Mouse (Mus musculus): Measurements from ENCODE around the gene Sez6.

Sez6 gene

DNA sequence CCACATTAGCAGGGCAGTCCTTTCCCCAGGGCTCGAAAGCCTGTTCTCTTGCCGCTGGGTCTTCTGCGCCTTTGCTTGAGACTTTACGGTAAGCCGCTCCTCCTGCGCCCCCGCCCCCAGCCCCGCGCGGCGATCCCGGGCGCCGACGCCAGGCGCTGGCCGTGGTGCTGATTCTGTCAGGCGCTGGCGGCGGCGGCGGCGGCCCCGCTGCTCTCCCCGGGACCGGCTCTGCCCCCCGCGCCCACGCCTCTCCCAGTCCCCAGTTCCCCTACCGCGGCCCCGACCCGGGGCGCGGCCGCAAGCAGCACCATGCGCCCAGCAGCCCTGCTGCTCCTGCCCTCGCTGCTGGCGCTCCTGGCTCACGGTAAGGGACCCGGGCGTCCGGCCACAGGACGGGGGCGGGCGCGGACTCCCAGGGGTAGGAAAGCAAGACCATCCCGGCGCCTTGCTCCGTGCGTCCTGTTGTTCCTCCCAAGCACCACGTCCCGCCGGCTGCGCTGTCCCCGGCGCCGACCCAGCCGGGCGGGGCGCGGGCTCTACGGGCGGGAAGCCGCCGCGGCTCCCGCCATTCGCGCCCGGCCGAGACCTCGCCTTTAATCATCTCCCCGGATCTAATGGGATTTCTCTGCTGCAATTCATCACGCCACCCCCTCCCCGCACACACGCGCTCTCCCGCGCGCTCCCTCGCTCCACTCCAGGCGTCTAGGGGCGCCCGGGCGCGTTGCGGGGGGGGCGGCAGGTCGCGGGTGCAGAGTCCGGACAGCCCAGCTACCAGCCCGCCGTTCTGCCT lies at the start of gene Sez6:
TSS of gene Sez6 (plus strand) at position 50 of the 790 bp plus-strand sequence.
- DNase-seq (ENCODE audit: low read depth, low spot score) = peak; percentile 87

DNA sequence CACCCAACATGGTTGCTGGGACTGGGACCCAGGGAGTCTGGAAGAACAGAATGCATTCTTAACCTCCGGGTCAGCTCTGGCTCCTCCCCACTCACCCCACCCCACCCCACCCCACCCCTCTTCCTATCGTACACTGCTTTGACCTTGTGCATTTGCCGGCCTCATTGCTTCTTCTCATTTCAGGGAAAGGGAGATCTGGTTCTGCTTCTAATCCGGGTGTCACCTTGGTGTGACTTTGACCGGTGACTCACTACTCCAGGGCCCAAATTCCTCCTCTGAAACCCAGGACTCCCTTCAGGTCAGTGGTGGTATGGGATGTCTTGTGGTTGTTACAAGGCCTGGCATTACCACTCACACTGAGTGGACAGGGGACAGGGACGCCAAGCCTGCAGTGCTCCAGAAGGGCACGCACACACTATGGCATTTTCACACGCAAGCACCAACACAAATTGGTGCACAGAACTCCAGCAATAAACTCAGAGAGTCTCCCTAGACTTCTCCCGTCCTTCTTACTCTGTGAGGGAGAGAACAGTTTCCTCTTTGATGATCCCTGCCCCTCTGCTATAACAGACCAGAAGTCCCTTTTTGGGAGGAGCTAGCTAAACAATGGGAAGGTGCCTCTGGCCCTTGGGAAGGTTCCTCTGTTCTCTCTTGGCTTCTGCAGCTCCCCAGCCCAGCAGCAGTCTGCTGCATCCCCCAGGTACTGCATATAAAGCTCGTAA lies 45.9 kb upstream of the Sez6 start:
- DNase-seq (ENCODE audit: low read depth, low spot score) = peak; percentile 88

DNA sequence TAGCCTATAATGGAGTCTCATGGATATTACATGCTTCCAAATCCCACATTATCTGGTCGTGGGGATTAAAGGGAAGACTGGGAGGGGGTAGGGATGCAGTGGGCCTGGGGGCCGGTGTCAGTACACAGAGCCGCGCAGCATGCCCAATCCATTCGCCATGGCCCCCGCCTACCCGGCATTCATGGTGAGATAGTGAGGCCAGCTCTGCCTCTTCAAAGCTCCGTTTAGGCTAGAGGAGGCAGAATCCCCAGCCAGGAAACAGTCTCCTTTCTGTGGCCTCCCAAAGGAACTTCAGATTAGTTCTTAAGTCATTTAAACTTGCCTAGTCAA lies 45.4 kb upstream of the Sez6 start:
- no peak for DNase-seq (ENCODE audit: low read depth, low spot score)

DNA sequence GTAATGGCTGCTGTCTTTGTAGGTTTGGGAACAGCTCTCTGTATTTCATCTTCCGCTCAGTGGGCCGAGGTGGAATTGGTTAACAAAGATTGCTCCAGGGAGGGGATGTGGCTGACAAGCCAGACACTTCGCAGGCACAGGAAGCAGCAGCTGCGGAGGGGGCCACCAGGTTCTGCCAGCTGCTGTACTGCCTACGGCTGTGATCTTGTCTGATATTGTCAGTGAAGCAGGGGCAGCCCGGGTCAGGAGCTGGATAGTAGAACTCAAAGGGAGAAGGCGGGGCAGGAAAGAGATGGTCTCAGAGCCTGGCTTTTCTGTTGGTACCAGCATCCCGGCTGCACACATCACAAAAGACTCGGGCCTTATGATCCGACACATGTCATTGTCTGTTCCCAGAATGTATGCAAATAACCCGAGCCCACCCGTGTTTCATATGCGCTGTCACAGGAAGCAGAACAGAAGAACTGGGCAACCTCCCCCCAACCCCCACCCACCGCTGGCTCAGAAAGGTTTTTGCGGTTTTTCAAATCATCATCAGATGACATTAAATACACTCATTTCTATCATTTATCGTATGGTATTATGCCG lies 43.1 kb upstream of the Sez6 start:
- DNase-seq (ENCODE audit: low read depth, low spot score) = peak; percentile 49

DNA sequence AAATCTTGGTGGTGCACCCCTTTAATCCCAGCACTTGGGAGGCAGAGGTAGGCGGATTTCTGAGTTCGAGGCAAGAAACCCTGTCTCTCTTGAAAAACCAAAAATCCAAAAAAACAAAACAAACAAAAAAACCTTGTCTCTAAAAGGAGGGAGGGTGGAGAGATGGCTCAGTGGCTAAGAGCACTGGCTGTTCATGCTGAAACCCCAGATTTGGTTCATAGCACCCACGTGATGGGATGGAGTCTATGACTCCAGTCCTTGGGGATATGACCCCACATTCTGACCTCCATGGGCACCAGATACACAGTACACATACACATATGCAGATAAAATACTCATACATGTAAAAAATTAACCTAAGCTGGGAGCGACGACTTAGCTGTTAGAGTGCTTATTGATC lies 41.8 kb upstream of the Sez6 start:
- DNase-seq (ENCODE audit: low read depth, low spot score) = no peak

DNA sequence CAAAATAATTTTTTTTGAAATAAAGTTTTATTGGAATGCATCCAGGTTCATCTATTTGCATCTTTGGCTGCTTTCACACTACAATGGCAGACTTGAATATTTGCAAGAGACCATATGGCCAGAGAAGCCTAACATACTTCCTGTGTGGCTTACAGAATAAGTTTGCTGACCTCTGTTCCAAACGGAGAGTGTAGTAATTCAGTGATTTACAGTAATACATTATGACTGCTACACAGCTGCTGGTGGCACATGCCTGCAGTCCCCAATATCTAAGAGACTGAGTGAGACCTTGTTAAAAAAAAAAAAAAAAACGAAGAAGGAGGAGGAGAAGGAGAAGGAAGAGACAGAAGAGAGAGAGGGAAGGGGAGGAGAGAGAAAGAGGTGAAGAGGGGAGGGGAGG lies 41.1 kb upstream of the Sez6 start:
- no peak for DNase-seq (ENCODE audit: low read depth, low spot score)

DNA sequence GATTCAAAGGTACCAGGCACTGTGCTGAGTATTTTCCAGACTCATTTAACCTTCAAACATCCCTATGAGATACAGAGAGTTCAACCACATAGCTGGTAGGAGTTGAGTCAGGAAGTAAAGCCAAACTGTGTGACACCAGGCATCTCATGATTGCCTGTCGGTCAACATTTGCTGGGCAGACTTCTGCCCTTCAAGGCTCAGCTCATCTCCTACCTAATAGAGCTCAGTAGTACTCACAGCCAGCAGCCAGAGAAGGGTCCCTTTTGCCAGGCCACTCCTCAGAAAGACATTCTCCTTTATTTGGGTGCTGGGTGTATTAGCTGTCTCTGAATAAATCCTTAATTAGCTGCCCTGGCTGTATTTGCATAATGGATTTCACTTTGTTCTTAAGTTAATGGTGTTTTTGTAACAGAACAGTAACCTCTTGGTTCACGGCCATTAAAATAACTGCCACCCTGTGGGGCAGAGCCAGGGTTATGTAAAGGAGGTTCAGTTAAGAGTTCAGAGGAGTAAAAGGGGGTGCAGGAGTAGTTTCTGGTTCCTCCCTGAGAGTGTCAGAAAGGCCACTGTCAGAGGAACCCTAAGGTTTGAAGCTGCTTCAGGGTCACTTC lies 39.8 kb upstream of the Sez6 start:
- DNase-seq (ENCODE audit: low read depth, low spot score) = no peak

DNA sequence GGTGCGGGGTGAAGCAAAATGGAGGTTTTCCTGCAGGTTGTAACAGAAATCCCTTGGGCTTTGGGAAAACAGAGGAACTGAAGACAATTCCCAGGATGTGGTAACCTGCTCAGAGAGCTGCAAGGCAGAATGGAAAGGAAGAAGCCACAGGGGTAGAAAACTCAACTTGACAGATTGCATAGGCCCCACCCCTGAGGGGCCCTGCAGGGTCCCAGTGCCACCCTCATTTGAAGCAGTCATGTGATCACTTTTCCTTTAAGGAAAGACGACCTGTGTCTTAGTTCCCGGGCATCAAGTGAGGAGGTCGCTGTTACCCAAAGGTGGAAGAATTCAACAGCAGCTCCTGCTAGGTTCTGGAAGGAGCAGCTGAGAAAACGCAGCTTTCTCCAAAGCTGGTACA lies 37.7 kb upstream of the Sez6 start:
- peak; percentile 60 for DNase-seq (ENCODE audit: low read depth, low spot score)

DNA sequence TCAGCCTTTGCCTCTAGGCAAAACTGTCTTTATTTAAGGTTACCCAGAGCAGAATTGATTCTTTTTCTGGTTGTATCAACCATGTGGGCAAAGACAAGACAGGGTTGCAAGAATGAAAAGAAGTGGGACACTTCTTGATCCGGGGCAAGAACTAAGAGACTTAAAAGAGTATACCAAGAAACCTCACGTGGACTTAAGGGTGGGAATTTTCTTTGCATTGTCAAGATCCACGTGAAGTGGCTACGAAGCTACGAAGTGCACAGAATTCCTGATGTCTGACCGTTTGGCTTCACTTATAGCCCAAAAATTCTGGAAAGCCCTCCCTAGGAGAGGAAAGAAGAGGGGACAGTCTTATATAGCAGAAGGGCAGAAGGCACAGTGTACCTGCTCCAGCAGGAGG lies 37.3 kb upstream of the Sez6 start:
- DNase-seq (ENCODE audit: low read depth, low spot score) = no peak

DNA sequence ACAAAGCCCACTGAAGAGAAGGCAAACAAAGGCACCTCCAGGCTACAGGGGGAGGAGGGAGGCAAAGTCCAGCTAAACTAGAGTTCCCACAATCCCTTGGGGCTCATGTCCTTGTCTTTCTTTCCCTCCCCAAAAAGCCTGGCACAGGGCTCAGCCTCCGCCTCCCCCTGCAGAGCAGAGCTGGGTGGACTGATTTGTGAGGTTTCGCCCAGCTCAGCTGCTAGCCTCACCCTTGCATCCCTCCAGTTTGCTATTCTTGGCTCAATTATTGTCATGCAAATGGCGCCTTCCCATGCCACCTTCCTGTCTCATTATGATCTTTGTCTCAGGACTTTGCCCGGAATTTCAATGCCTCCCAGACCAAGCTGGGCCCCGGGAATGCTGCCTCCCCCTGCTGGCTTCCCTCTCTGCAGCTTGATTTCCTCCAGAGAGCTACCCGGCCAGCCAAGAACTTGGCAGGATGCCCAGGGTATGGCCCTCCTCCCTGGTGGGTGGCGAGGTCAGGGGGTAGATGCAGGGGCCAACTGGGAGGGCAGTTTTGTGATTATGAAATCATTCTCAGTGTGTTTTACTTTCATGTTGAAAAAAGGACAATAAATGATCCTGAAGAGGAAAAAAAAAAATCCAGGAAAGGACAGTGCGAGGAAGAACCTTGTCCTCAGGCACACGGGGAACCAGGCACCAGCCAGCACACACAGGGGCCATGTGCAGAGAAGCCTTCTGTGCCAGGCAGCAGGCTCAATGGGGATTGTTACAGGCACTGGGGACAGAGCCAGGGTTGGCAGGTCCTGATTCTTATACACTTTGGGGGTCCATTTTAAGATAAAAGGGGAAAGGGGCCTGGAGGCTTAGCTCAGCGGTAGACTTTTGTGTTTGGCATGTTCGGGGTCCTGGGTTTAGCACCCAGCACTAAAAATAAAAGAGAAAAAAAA lies 36.5 kb upstream of the Sez6 start, which contains the start of gene Pipox:
TSS of gene Pipox (minus strand) at position 310 of the 932 bp plus-strand sequence.
- DNase-seq (ENCODE audit: low read depth, low spot score) = peak; percentile 99

DNA sequence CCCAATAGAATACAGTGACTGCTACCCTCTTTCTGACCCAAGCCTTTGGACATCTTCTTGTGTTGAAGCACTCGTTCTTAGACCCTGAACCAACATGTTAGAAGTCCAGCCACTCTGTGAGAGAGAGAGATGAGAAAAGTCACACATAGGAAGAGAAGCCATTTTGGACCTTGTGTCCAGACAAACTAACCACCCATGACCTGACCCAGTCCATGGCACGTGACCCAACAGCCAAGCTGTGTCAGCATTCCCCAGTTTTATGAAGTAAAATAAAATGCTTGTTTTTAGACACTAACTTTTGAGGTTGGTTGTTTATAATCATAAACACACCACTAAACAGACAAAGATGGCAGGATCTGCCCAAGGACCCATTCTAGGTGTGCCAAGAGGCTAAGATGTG lies 35.6 kb upstream of the Sez6 start:
- no peak for DNase-seq (ENCODE audit: low read depth, low spot score)

DNA sequence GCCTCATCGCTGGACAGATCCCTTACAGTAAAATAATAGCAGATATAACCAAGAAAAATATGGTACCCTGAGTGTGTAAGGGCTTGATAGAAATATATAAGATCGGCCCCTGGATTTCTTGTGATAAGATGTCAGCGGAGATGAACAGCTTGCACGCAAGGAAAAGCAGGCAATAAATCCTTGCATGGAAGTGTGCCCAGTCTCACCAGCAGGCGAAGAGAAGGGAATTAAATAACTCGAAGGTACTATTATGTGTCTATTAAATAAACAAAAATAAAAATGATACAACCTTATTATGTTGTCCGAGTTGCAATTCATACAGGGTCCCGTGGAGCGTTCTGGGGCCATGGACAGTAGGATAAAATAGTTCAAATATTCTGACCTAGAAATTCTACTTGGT lies 34.6 kb upstream of the Sez6 start:
- no peak for DNase-seq (ENCODE audit: low read depth, low spot score)

DNA sequence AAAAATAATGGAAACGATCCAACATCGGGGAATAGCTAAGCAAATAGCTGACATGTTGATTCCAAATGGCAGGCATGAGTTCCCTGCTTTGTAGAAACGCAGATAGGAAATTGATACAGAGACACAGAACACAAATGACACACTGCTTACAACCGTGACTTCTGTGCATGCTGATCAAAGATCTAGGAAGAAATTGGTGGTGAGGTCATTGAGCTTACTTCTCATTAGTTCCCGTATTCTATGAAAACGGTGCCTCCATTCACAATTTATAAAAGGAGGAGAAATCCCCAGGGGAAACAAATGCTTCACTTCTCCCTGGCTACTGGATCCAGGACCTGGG lies 34.1 kb upstream of the Sez6 start:
- DNase-seq (ENCODE audit: low read depth, low spot score) = no peak

DNA sequence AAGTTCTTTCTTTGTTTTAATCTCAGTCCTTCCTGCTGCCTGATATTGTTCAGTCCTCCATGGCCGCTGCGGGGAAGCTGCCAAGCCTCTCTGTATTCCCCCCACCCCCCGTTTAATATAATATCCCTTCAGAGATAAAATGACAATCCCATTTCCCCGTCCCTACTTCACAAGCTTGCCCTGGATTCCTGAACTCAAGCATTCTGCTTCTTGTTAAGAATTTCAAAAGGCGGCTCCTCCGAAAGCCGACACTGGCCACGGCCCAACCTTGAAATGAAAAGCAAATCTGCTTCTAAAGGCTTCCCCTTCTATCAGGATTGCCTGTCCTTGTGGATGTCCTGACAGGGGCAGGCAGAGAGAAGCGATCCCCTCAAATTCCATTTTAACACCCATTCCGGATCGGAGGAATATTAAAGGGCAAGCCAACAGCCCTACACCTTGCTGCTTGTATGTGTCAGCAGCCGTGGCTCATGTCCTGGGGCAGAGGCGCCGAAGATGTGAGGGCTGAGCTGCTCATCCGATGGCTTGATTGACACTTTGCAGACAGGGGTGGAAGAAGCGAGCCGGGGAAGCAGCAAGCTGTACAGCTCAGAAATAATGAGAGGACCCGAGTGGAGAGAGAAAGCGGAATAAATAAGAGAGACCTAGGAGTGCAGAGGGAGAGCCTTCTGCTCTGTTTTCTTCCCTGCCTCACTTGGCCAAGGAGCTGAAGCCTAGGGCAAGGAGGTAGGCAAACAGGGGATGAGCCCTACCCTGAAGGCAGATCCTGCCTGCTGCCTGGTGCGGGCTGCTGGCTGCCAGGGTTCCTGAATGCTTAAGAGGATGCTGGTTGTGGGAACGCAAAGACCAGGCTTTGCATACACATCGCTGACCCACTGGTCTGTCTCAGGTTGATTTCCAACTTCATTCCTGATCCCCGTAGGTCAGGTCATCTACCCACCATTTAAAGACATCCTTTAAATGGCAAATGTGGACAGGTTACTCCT lies 33.5 kb upstream of the Sez6 start:
- peak; percentile 50 for DNase-seq (ENCODE audit: low read depth, low spot score)

DNA sequence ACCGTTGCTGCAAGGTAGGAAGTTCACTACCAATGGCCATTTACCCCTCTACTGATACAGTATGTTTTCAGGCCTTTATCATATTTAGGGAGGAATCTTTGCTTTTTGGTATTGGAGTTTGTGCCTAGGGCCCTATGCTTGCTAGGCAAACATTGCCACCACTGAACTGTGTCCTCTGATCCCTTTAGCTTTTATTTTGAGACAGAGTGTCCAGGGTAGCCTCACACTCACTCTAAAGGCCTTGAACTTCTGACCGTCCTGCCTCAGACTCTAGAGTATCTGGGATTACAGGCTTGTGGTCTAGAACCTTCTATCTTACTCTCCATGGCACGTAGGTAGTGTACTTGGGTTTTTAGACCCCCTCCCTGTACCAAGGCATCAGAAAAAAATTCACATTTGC lies 30.4 kb upstream of the Sez6 start:
- DNase-seq (ENCODE audit: low read depth, low spot score) = no peak

DNA sequence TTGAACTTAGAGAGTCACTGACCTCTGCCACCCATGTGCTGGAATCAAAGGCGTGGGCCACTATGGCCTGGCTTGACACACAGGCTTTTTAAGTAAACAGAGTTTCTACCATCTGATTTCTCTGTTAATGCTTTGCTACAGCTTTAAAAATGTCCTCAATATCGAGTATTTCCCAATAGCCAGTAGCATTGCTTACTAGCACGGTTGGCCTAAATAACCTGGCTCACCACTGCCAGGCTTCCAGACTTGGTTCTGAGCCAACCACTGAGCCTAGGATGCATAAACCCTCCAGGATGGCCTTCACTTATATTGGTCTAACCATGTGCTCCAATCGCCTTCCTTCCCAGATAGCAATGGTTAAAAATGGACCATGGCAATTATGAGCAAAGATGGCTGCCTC lies 29.9 kb upstream of the Sez6 start:
- DNase-seq (ENCODE audit: low read depth, low spot score) = no peak

DNA sequence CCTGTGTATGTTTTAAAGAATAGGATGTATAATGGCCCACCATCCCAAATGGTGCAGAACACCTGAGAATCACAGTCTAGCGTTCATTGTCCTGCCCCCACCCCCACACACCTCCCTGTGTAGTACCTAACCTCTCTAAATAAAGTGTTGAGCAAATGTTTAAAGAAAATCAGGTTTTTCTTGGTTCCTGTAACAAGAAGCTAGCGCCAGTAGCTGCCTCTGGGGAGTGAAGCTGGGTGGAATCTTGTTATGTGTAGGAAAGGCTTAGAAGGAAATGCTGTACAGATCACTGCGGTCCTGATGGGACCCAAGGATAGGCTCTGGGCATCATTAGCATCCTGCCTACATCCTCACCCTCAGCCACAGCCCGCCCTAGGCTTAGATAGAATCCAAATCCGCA lies 29.2 kb upstream of the Sez6 start:
- DNase-seq (ENCODE audit: low read depth, low spot score) = no peak

DNA sequence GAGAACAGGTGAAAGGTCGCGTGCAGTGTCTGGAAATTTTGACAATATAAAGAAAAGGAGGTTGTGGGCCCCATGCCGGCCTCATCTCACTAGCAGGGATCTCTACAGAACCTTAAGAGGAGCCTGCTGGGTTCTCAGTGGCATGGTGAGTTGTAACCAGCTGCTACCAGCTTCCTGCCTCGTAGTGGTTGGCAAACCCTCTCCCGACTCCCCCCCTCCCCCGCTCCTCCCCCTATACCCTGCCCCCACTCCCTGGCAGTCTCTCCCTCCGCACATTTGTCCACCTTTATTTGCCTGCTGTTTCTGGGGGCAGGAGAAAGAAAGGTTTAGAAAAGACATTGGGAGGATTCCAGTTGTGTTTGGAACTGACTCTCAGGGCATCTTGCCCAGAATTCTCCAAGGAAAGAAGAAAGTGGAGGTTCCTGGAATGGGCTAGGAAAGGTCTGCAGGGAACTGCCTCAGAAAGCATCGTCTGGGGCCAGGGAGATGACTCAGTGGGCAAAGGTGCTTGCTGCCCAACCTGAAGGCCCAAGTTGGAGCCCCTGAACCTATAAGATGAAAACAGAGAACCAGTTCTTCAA lies 28.7 kb upstream of the Sez6 start:
- no peak for DNase-seq (ENCODE audit: low read depth, low spot score)

DNA sequence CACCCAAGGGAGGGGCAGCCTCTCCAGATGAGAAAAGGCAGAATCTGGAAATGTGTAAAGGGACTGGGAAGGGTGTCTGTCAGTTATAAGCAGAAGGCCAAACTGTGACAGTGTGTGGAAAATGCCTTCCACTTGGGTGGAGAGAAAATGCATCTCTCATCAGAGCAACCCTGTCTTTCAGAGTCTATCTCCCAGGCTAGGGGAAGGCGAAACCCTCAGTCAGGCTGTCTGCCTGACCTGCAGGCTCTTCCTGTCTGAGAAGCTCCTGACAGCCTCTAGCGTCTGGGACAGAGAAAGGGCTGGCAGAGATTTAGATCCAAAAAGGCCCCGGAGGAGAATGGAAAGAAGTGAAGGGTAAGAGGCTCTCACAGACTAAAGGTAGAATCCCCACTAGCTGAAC lies 26.8 kb upstream of the Sez6 start:
- peak; percentile 64 for DNase-seq (ENCODE audit: low read depth, low spot score)

DNA sequence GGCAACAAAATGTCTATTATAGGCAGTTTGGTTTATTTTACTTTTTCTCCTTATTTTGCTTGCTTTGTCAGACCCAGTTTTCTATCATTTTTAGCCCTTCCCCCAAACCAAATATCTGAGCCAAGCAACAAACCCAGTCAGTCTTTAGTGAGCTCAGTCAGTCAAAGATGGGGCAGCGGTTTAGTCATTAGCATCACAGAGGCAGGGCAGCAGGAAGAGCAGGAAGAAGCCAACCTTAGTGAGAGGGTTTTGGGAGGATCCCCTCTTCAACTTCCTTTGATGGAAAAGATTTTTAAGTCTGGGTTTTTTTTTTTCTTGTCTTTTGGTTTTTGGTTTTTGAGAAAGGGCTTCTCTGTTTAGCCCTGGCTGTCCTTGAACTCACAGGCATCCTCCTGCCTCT lies 25.9 kb upstream of the Sez6 start:
- DNase-seq (ENCODE audit: low read depth, low spot score) = peak; percentile 66
